Mouse (Mus musculus): Measurements from ENCODE around the gene Tmem121. TPM values are rescaled to one million over a fixed set of nuclear protein-coding genes. Genes with fewer than 3 reads are reported as not detected.

Tmem121 gene
- polyA plus RNA-seq, 1 experiment from 2014 or later, result 46.9 TPM

DNA sequence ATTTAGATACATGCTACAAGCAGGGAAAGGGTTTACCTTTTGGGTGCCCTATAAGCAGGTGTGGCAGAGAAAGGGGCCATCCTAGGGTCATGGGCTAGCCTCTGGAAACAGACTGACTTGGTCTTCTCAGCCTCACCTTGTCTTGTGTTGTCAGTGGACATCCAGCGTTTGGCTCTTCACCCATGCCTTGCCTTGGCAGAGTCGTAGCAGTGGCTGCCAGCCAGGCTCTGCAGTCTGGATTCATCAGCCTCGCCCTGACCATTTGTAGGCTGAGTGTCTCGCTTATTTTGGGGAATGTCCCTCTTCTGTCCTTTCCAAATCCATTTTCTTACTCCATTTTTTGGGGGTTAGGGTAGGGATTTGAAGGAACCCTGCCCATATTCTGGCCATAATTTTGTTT, 15.6 kb downstream of the Tmem121 start:
- H3K4me3 ChIP-seq (replicated peaks; ENCODE audit: low read length), result no peak overlapping the region
- no peak overlapping the region for H3K27ac ChIP-seq (ENCODE audit: low read length)
- H3K36me3 ChIP-seq (ENCODE audit: control insufficient read depth, insufficient read depth), result no peaks in the 10 kb centered on the region
- 84% methylated on average over 4 of the region's 4 CpGs for WGBS
- H3K4me1 ChIP-seq (replicated peaks; ENCODE audit: control insufficient read depth, insufficient read depth, low read length), result no peaks in the 10 kb centered on the region
- no peaks in the 10 kb centered on the region for H3K27me3 ChIP-seq (replicated peaks; ENCODE audit: control insufficient read depth, insufficient read depth, low read length)
- no peak overlapping the region for H3K4me2 ChIP-seq (ENCODE audit: low read length)
- no peak overlapping the region for H3K9ac ChIP-seq (replicated peaks; ENCODE audit: low read depth, low read length)
- no peak for ATAC-seq
- H3K9me3 ChIP-seq (ENCODE audit: control insufficient read depth, low read length), result no peaks in the 10 kb centered on the region

DNA sequence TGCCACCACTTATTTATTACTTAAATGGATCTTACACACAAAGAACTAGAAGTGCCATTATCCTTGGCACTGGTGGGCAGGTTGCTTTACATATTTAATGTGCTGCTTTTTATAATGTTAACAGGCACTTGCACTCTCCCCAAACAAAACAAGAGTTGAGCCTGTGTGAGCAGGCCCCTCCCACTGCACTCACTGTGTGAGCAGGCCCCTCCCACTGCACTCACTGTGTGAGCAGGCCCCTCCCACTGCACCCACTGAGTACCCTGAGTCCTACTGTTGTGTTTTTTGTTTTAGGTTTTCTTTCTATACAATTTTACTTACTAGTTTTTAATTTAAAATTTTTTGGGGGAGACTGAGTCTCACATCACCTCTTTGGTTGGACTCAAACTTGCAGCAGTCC, 16.3 kb downstream of the Tmem121 start:
- H3K36me3 ChIP-seq (ENCODE audit: control insufficient read depth, insufficient read depth), result no peaks in the 10 kb centered on the region
- H3K9me3 ChIP-seq (ENCODE audit: control insufficient read depth, low read length), result no peaks in the 10 kb centered on the region
- no peak overlapping the region for H3K27ac ChIP-seq (ENCODE audit: low read length)
- ATAC-seq, result no peak
- H3K4me1 ChIP-seq (replicated peaks; ENCODE audit: control insufficient read depth, insufficient read depth, low read length), result no peaks in the 10 kb centered on the region
- H3K27me3 ChIP-seq (replicated peaks; ENCODE audit: control insufficient read depth, insufficient read depth, low read length), result no peaks in the 10 kb centered on the region
- no peak overlapping the region for H3K4me3 ChIP-seq (replicated peaks; ENCODE audit: low read length)
- no peak overlapping the region for H3K4me2 ChIP-seq (ENCODE audit: low read length)
- H3K9ac ChIP-seq (replicated peaks; ENCODE audit: low read depth, low read length), result no peak overlapping the region

DNA sequence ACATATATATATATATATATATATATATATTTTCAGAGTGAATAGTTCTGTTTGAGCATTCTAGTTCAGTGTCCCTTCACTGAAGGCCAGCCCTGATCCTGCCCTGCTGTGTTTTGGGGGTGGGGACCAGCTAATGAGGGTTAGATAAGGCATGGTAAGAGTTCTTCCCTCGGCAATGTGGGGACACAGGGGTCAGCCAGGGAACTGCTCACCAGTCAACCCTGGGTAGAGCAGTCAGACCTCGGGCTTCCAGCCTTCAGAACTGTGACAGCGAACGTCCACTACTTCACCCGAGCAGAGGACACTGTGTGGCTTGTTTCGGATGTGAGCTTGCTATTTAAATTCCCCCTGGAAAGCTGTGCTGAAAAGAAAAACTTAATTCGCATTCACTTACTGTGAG, 17.8 kb downstream of the Tmem121 start:
- Histone ChIP-seq H3K9me3 (ENCODE audit: control insufficient read depth, low read length) (no peaks in the 10 kb centered on the region), H3K4me1 (replicated peaks; ENCODE audit: control insufficient read depth, insufficient read depth, low read length) (no peaks in the 10 kb centered on the region), H3K4me2 (ENCODE audit: low read length) (no peak overlapping the region), H3K4me3 (replicated peaks; ENCODE audit: low read length) (no peak overlapping the region), H3K36me3 (ENCODE audit: control insufficient read depth, insufficient read depth) (no peaks in the 10 kb centered on the region), H3K27me3 (replicated peaks; ENCODE audit: control insufficient read depth, insufficient read depth, low read length) (no peaks in the 10 kb centered on the region), H3K9ac (replicated peaks; ENCODE audit: low read depth, low read length) (no peak overlapping the region), H3K27ac (ENCODE audit: low read length) (no peak overlapping the region)
- 81% methylated on average over 7 of the region's 7 CpGs for WGBS
- ATAC-seq, result no peak

DNA sequence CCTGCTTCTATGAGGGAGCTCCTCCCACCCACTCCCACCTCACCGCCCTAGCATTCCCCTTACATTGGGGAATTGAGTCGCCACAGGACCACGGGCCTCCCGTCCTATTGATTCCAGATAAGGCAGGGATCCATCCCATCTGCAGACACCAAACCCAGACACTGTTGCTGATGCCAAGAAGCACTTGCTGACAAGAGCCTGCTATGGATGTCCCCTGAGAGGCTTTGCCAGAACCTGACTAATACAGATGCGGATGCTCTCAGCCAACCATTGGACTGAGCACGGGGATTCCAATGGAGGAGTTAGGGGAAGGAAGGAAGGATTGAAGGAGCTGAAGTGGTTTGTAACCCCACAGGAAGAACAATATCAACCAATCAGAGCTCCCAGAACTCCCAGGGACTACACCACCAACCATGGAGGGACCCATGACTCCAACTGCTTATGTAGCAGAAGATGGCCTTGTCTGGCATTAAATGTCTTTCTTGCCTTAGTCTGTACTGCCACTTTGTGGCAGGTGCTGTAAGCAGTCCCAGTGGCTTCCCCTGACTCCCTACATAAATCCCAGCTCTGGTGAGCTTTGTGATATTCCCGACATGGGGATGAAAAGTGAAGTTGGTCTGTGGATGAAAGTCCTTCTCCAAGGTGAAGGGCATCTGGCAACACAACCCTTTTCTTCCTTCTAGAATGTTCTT, 19.7 kb downstream of the Tmem121 start:
- Histone ChIP-seq H3K4me3 (replicated peaks; ENCODE audit: low read length) (no peak overlapping the region), H3K9me3 (ENCODE audit: control insufficient read depth, low read length) (no peaks in the 10 kb centered on the region), H3K27me3 (replicated peaks; ENCODE audit: control insufficient read depth, insufficient read depth, low read length) (no peaks in the 10 kb centered on the region), H3K4me2 (ENCODE audit: low read length) (no peak overlapping the region), H3K4me1 (replicated peaks; ENCODE audit: control insufficient read depth, insufficient read depth, low read length) (no peaks in the 10 kb centered on the region), H3K9ac (replicated peaks; ENCODE audit: low read depth, low read length) (no peak overlapping the region), H3K27ac (ENCODE audit: low read length) (no peak overlapping the region), H3K36me3 (ENCODE audit: control insufficient read depth, insufficient read depth) (no peaks in the 10 kb centered on the region)
- no peak for ATAC-seq
- WGBS, result 86% methylated on average over 7 of the region's 7 CpGs

DNA sequence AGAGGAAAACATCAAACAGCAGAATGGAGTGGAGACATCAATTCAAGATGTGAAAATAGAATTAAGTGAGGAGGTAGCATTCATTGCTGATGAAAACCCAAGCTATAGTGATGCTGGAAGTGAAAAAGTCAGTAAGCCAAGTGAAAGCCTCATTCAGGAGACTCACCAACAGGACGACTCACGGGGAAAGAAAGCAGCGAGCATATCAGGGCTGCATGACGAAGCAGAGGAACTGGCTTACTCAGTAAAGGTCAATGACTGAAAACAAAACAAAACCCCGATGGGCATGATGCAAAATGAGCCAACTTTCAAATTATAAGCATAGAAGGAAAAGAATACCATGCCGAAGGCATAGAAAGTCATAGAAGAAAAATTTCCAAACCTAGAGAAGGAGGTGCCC, 22.0 kb downstream of the Tmem121 start:
- Histone ChIP-seq H3K9me3 (ENCODE audit: control insufficient read depth, low read length) (no peaks in the 10 kb centered on the region), H3K27ac (ENCODE audit: low read length) (no peak overlapping the region), H3K9ac (replicated peaks; ENCODE audit: low read depth, low read length) (no peak overlapping the region), H3K36me3 (ENCODE audit: control insufficient read depth, insufficient read depth) (no peaks in the 10 kb centered on the region), H3K4me3 (replicated peaks; ENCODE audit: low read length) (no peak overlapping the region), H3K4me1 (replicated peaks; ENCODE audit: control insufficient read depth, insufficient read depth, low read length) (no peaks in the 10 kb centered on the region), H3K4me2 (ENCODE audit: low read length) (no peak overlapping the region), H3K27me3 (replicated peaks; ENCODE audit: control insufficient read depth, insufficient read depth, low read length) (no peaks in the 10 kb centered on the region)
- no peak for ATAC-seq
- WGBS, result 84% methylated on average over 6 of the region's 6 CpGs

DNA sequence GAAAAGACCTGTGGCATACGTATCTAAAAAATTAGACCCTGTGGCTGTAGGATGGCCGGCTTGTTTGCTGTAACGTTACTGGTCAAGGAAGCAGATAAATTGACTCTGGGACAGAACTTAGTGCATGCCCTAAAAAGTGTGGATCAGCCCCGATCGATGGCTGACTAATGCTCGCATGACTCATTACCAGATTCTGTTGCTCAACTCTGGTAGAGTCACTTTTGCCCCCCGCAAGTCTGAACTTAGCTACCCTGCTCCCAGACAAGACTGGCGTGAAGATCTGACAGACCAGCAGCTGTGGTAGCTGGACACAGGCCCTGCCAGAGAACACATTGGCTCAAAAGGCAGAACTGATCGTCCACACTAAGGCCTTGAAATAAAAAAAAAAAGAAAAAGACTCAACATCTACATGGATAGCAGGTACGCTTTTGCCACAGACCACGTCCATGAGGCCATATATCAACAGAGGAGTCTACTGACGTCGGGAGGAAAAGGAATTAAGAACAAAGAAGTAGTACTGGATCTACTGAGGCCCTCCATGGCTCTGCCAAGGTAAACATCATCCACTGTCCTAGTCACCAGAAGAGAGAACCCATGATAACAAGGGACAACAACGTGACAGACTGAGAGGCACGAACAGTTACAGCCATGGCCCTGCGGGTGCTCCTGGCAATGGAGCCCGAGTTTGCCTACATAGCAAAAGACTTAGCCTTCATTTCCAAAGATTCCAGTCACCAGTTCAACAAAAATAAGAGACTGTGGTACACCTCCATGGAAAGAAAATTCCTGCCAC, 25.1 kb downstream of the Tmem121 start:
- Histone ChIP-seq H3K9me3 (ENCODE audit: control insufficient read depth, low read length) (no peaks in the 10 kb centered on the region), H3K4me3 (replicated peaks; ENCODE audit: low read length) (no peak overlapping the region), H3K4me1 (replicated peaks; ENCODE audit: control insufficient read depth, insufficient read depth, low read length) (no peaks in the 10 kb centered on the region), H3K9ac (replicated peaks; ENCODE audit: low read depth, low read length) (no peak overlapping the region), H3K36me3 (ENCODE audit: control insufficient read depth, insufficient read depth) (no peaks in the 10 kb centered on the region), H3K27me3 (replicated peaks; ENCODE audit: control insufficient read depth, insufficient read depth, low read length) (no peaks in the 10 kb centered on the region), H3K4me2 (ENCODE audit: low read length) (no peak overlapping the region), H3K27ac (ENCODE audit: low read length) (no peak overlapping the region)
- WGBS, result 92% methylated on average over 17 of the region's 17 CpGs
- no peak for ATAC-seq

DNA sequence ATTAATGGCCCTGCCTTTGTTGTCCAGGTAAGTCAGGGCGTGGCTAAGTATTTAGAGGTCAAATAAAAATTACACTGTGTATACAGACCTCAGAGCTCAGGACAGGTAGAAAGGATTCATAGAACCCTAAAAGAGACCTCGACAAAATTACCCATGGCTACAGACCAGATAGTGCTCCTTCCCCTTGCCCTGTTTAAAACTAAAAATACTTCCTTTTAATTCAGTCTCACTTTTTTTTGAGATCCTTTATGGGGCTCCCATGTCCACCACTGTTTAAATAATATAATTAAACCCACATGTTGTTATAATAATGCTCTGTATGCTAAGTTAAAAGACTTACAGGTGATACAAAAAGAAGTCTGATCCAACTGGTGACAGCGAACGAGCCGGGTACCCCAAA, 26.0 kb downstream of the Tmem121 start:
- H3K9ac ChIP-seq (replicated peaks; ENCODE audit: low read depth, low read length), result no peak overlapping the region
- no peak overlapping the region for H3K4me3 ChIP-seq (replicated peaks; ENCODE audit: low read length)
- no peak for ATAC-seq
- H3K27me3 ChIP-seq (replicated peaks; ENCODE audit: control insufficient read depth, insufficient read depth, low read length), result no peaks in the 10 kb centered on the region
- WGBS, result 89% methylated on average over 5 of the region's 5 CpGs
- no peak overlapping the region for H3K4me2 ChIP-seq (ENCODE audit: low read length)
- no peak overlapping the region for H3K27ac ChIP-seq (ENCODE audit: low read length)
- no peaks in the 10 kb centered on the region for H3K36me3 ChIP-seq (ENCODE audit: control insufficient read depth, insufficient read depth)
- H3K4me1 ChIP-seq (replicated peaks; ENCODE audit: control insufficient read depth, insufficient read depth, low read length), result no peaks in the 10 kb centered on the region
- no peaks in the 10 kb centered on the region for H3K9me3 ChIP-seq (ENCODE audit: control insufficient read depth, low read length)

DNA sequence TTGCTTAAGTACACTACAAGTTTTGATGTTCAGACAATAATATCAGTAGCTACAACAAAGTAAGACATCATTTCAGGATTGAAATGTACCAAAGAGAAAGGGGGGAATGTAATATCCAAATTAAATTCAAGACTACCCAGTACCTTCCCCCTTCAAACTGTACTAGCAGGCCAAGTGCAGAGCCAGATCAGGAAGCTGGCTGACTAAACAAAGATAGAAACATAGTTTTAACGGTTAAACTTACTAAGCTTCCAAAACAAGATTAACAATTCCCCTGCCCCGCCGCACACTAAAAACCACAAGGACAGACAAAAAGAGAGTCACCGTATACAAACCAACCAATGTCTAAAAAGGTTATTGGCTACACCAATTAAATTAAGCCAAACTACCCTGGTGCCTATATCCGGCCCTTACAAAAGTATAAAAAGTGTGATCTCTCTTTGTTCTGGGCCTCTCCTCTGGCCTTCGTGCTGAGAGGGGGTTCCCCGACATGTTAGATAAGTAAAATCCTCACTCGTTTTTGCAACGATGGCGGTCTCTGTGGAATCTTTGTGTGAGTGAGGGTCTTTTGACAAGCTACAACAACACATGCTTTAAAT, 26.7 kb downstream of the Tmem121 start:
- Histone ChIP-seq H3K4me1 (replicated peaks; ENCODE audit: control insufficient read depth, insufficient read depth, low read length) (no peaks in the 10 kb centered on the region), H3K4me3 (replicated peaks; ENCODE audit: low read length) (no peak overlapping the region), H3K9me3 (ENCODE audit: control insufficient read depth, low read length) (no peaks in the 10 kb centered on the region), H3K27me3 (replicated peaks; ENCODE audit: control insufficient read depth, insufficient read depth, low read length) (no peaks in the 10 kb centered on the region), H3K4me2 (ENCODE audit: low read length) (no peak overlapping the region), H3K9ac (replicated peaks; ENCODE audit: low read depth, low read length) (no peak overlapping the region), H3K27ac (ENCODE audit: low read length) (no peak overlapping the region), H3K36me3 (ENCODE audit: control insufficient read depth, insufficient read depth) (no peaks in the 10 kb centered on the region)
- ATAC-seq, result no peak
- 86% methylated on average over 10 of the region's 10 CpGs for WGBS

DNA sequence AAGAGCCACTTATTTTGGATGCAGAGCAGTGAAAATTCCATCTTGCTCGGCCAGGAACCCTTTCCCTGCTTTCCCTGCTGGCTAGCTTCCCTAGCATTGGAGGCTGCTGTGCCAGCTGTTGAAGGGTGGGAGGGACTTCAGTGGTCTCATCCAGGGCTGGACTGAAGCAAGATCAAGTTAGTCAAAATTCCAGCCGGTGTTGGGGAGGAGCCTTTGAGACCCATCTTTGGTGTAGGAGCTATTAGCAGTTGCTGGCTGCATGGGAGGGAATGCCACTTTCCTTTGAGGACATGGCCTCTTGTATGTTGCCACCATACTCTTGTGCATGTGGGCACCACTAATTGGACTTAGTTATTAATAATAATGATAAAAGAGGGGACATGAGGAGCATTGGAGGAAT, 27.5 kb downstream of the Tmem121 start:
- Histone ChIP-seq H3K9me3 (ENCODE audit: control insufficient read depth, low read length) (no peaks in the 10 kb centered on the region), H3K4me2 (ENCODE audit: low read length) (no peak overlapping the region), H3K27me3 (replicated peaks; ENCODE audit: control insufficient read depth, insufficient read depth, low read length) (no peaks in the 10 kb centered on the region), H3K4me3 (replicated peaks; ENCODE audit: low read length) (no peak overlapping the region), H3K36me3 (ENCODE audit: control insufficient read depth, insufficient read depth) (no peaks in the 10 kb centered on the region), H3K9ac (replicated peaks; ENCODE audit: low read depth, low read length) (no peak overlapping the region), H3K27ac (ENCODE audit: low read length) (no peak overlapping the region), H3K4me1 (replicated peaks; ENCODE audit: control insufficient read depth, insufficient read depth, low read length) (no peaks in the 10 kb centered on the region)
- no peak for ATAC-seq
- 76% methylated on average over 2 of the region's 2 CpGs for WGBS

Measured in forebrain, embryonic 16.5 days (tissue).